Mouse (Mus musculus): ENCODE measurements around the gene Btbd35f24. TPM values are rescaled to one million over a fixed set of nuclear protein-coding genes. Genes with fewer than 3 reads are reported as not detected.
"Not testable (repeated sequence)": the region's sequence is repeated elsewhere in the genome, so short reads cannot be mapped to it uniquely, and the experiment has no call there.

Gene Btbd35f24
- not detected in 2 replicates for total RNA-seq (2021)
- long read RNA-seq = 0 reads

GRCm38 (mm10) chrX:3195727-3196126, at the start of gene Btbd35f24:
Gene Btbd35f24, minus strand, starts transcription at chrX:3195827.
- not testable (repeated sequence) for DNase-seq

Other genes with a start within 250 kb of the Btbd35f24 start
- not detected in 2 replicates for gene Btbd35f23, start 119.0 kb downstream of the Btbd35f24 start, total RNA-seq (2021)
- not detected in 2 replicates for gene Btbd35f11, start 247.9 kb upstream of the Btbd35f24 start, total RNA-seq (2021)

All from adrenal gland, postnatal 25 days (tissue).